25 mouse cellular contexts compared by ENCODE assay signal in the genomic region with DNA sequence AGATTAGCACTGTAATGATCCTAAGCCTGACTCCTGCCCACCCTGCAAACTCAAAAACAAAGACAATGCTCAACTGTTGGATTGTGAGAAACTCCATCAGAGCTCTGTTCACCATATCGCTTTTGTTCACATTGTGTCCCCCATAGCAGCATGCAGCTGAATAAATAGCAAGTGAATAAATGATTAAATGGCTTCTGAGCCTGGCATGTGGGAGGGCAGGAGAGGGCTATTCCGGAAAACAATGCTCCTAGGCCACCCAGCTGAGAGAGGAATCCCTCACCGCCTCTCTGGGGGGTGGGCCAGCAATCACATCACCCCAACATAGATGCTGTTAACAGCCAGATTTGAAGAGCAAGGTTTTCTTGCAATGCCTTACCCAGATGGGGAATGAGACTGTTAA.
DNase-seq lines count a peak whose midpoint lies in the region; ATAC-seq and TF ChIP-seq lines count a peak whose summit lies in the region.
"Had no signal": no experiment of that assay in that cellular context is flagged by ENCODE, and none has a peak within 500 bp of the region (broad histone marks: within the 10 kb centered on the region; RNA-seq: fewer than 3 reads in every experiment).

No protein-coding gene starts in this region.

- H3K9ac ChIP-seq in forebrain, postnatal 0 days, result no peak overlapping the region
- H3K9ac ChIP-seq in forebrain, embryonic 12.5 days, result no peak overlapping the region
- H3K9ac ChIP-seq in kidney, embryonic 16.5 days (replicated peaks; ENCODE audit: low read length), result no peak overlapping the region
- H3K9ac ChIP-seq in kidney, embryonic 14.5 days (ENCODE audit: low read depth, low read length), result no peak overlapping the region
- no peak overlapping the region for H3K9ac ChIP-seq in neural tube, embryonic 14.5 days (replicated peaks; ENCODE audit: low read depth, low read length)
- H3K9ac ChIP-seq: embryonic facial prominence, embryonic 13.5 days; heart, embryonic 13.5 days; stomach, embryonic 15.5 days had no signal

- DNase-seq in forebrain, postnatal 0 days, result no peak
- DNase-seq in retina, postnatal 1 day, result peak; percentile 10
- no peak for DNase-seq in retina, embryonic 14.5 days (ENCODE audit: low spot score)
- DNase-seq: adrenal gland, postnatal 14 days; cerebellum, adult 8-10 months; cerebellum, postnatal 36 days; heart, adult 2 months; heart, postnatal 14 days; kidney, adult 11 months; kidney, postnatal 10 days; layer of hippocampus, postnatal 36 days; lung, postnatal 4 days; right cerebral cortex, adult 18-20 months; right cerebral cortex, postnatal 4 days; thymus, postnatal 25 days had no signal

- H3K4me3 ChIP-seq in forebrain, postnatal 0 days (ENCODE audit: low read depth, low read length), result no peak overlapping the region
- no peak overlapping the region for H3K4me3 ChIP-seq in forebrain, embryonic 12.5 days (replicated peaks)
- no peak overlapping the region for H3K4me3 ChIP-seq in kidney, embryonic 16.5 days (ENCODE audit: low read length)
- H3K4me3 ChIP-seq in kidney, embryonic 14.5 days (ENCODE audit: low read length), result no peak overlapping the region
- H3K4me3 ChIP-seq in neural tube, embryonic 14.5 days (ENCODE audit: low read depth, low read length), result no peak overlapping the region
- H3K4me3 ChIP-seq: embryonic facial prominence, embryonic 13.5 days; heart, adult 2 months; heart, embryonic 13.5 days; myocyte; stomach, embryonic 15.5 days had no signal

- no peak for TF ChIP-seq CTCF in forebrain, postnatal 0 days (IDR thresholded peaks at IDR 0.05; ENCODE audit: low read depth)

- H3K36me3 ChIP-seq in forebrain, postnatal 0 days (ENCODE audit: insufficient read depth), result no peaks in the 10 kb centered on the region
- H3K36me3 ChIP-seq in forebrain, embryonic 12.5 days (replicated peaks), result no peaks in the 10 kb centered on the region
- no peaks in the 10 kb centered on the region for H3K36me3 ChIP-seq in kidney, embryonic 16.5 days (ENCODE audit: insufficient read depth, low read length)
- no peaks in the 10 kb centered on the region for H3K36me3 ChIP-seq in kidney, embryonic 14.5 days (ENCODE audit: control insufficient read depth, insufficient read depth, low read length)
- H3K36me3 ChIP-seq in neural tube, embryonic 14.5 days (ENCODE audit: control insufficient read depth, insufficient read depth, low read length), result no peaks in the 10 kb centered on the region
- H3K36me3 ChIP-seq: embryonic facial prominence, embryonic 13.5 days; heart, embryonic 13.5 days; stomach, embryonic 15.5 days had no signal

- no peaks in the 10 kb centered on the region for H3K4me1 ChIP-seq in forebrain, postnatal 0 days (ENCODE audit: insufficient read depth)
- H3K4me1 ChIP-seq in forebrain, embryonic 12.5 days, result peaks cover 10% of the 10 kb centered on the region
- peaks cover 17% of the 10 kb centered on the region; the same call in 1 of the 2 replicates for H3K4me1 ChIP-seq in kidney, embryonic 16.5 days (ENCODE audit: insufficient read depth, low read length)
- H3K4me1 ChIP-seq in kidney, embryonic 14.5 days (ENCODE audit: control insufficient read depth, insufficient read depth, low read length), result peaks cover 13% of the 10 kb centered on the region; the same call in 1 of the 2 replicates
- no peaks in the 10 kb centered on the region for H3K4me1 ChIP-seq in neural tube, embryonic 14.5 days (ENCODE audit: control insufficient read depth, insufficient read depth, low read length)
- H3K4me1 ChIP-seq: embryonic facial prominence, embryonic 13.5 days; heart, embryonic 13.5 days; stomach, embryonic 15.5 days had no signal

- H3K9me3 ChIP-seq in forebrain, postnatal 0 days (ENCODE audit: low read length), result no peaks in the 10 kb centered on the region
- no peaks in the 10 kb centered on the region for H3K9me3 ChIP-seq in forebrain, embryonic 12.5 days
- H3K9me3 ChIP-seq in kidney, embryonic 16.5 days (ENCODE audit: low read length), result no peaks in the 10 kb centered on the region
- no peaks in the 10 kb centered on the region for H3K9me3 ChIP-seq in kidney, embryonic 14.5 days (ENCODE audit: control insufficient read depth, low read length)
- H3K9me3 ChIP-seq in neural tube, embryonic 14.5 days (ENCODE audit: control insufficient read depth, low read length), result no peaks in the 10 kb centered on the region
- H3K9me3 ChIP-seq: embryonic facial prominence, embryonic 13.5 days; heart, embryonic 13.5 days; stomach, embryonic 15.5 days had no signal

- no peak overlapping the region for H3K4me2 ChIP-seq in forebrain, postnatal 0 days (ENCODE audit: low read depth)
- H3K4me2 ChIP-seq in forebrain, embryonic 12.5 days, result no peak overlapping the region
- H3K4me2 ChIP-seq in kidney, embryonic 16.5 days (replicated peaks; ENCODE audit: low read depth, low read length), result no peak overlapping the region
- H3K4me2 ChIP-seq in kidney, embryonic 14.5 days (replicated peaks; ENCODE audit: low read depth, low read length), result no peak overlapping the region
- no peak overlapping the region for H3K4me2 ChIP-seq in neural tube, embryonic 14.5 days (ENCODE audit: low read depth, low read length)
- H3K4me2 ChIP-seq: embryonic facial prominence, embryonic 13.5 days; heart, embryonic 13.5 days; stomach, embryonic 15.5 days had no signal

- ATAC-seq in forebrain, postnatal 0 days, result 0 out of 2 replicates have a peak, but pooled peaks have one; percentile 3
- no peak for ATAC-seq in forebrain, embryonic 12.5 days (ENCODE audit: low FRiP score)
- peak; percentile 18; the same call in 1 of the 2 replicates for ATAC-seq in kidney, embryonic 16.5 days (ENCODE audit: low FRiP score, low TSS enrichment)
- no peak for ATAC-seq in kidney, embryonic 14.5 days (ENCODE audit: low FRiP score, low TSS enrichment)
- 0 out of 2 replicates have a peak, but pooled peaks have one; percentile 23 for ATAC-seq in neural tube, embryonic 14.5 days (ENCODE audit: low read depth)
- ATAC-seq in erythroblast, adult 5-6 weeks (replicated peaks; ENCODE audit: low FRiP score, poor library complexity, severe bottlenecking), result no peak
- ATAC-seq: forebrain, embryonic 14.5 days had no signal

- H3K27me3 ChIP-seq in forebrain, postnatal 0 days (ENCODE audit: insufficient read depth, low read length), result no peaks in the 10 kb centered on the region
- no peaks in the 10 kb centered on the region for H3K27me3 ChIP-seq in forebrain, embryonic 12.5 days
- H3K27me3 ChIP-seq in kidney, embryonic 16.5 days (ENCODE audit: insufficient read depth, low read length), result no peaks in the 10 kb centered on the region
- H3K27me3 ChIP-seq in kidney, embryonic 14.5 days (ENCODE audit: control insufficient read depth, insufficient read depth, low read length), result no peaks in the 10 kb centered on the region
- H3K27me3 ChIP-seq in neural tube, embryonic 14.5 days (ENCODE audit: control insufficient read depth, insufficient read depth, low read length), result no peaks in the 10 kb centered on the region
- H3K27me3 ChIP-seq: embryonic facial prominence, embryonic 13.5 days; heart, embryonic 13.5 days; stomach, embryonic 15.5 days had no signal

- WGBS in forebrain, postnatal 0 days, result 7% methylated on average over 3 of the region's 3 CpGs
- 4% methylated on average over 3 of the region's 3 CpGs for WGBS in forebrain, embryonic 12.5 days
- WGBS in kidney, embryonic 16.5 days, result 27% methylated on average over 3 of the region's 3 CpGs
- 18% methylated on average over 3 of the region's 3 CpGs for WGBS in kidney, embryonic 14.5 days
- WGBS in neural tube, embryonic 14.5 days, result 8% methylated on average over 3 of the region's 3 CpGs

- no peak overlapping the region for H3K27ac ChIP-seq in forebrain, postnatal 0 days (ENCODE audit: low read depth, low read length)
- no peak overlapping the region for H3K27ac ChIP-seq in forebrain, embryonic 12.5 days
- H3K27ac ChIP-seq in kidney, embryonic 16.5 days (ENCODE audit: low read length), result no peak overlapping the region
- H3K27ac ChIP-seq in kidney, embryonic 14.5 days (ENCODE audit: low read depth, low read length), result no peak overlapping the region
- H3K27ac ChIP-seq in neural tube, embryonic 14.5 days (ENCODE audit: low read depth, low read length), result no peak overlapping the region
- H3K27ac ChIP-seq: embryonic facial prominence, embryonic 13.5 days; heart, adult 2 months; heart, embryonic 13.5 days; stomach, embryonic 15.5 days had no signal

Comparison
In these comparisons a context has a peak if more than half of its experiments do, and no peak if none do; other contexts are left out.
1. ATAC-seq: peak in forebrain, postnatal 0 days (single experiment), kidney, embryonic 16.5 days (single experiment) and neural tube, embryonic 14.5 days (single experiment); none in forebrain, embryonic 12.5 days (single experiment), kidney, embryonic 14.5 days (single experiment) and erythroblast, adult 5-6 weeks (single experiment).